Mouse (Mus musculus): ENCODE measurements at regions not wholly inside any gene's neighbourhood (a gene's known extent, or its start where the extent isn't known, plus 50 kb on each side); places are given as distances from the start of the nearest gene placed in this dataset.

DNA sequence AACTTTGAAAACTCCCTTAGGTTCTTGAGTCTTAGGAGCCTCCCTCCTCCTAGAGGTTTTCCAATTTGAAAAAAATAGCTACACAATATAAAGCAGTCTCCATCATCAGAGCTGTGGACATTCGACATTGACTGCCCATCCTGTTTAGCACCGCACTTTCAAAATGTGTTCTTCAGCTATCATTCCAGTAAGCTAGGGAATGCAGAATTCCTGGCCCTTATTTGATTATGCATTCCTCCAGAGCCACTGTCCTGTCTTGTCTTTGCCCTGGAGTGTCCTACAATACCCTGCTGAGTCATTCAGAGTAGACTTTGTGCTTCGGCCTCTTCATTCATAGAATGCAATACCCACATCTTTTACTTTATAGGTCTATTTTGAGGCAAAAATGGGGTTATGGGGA lies 267.0 kb upstream of the Hnrnpa3 start:
- Histone ChIP-seq H3K27me3 (replicated peaks) (no peaks in the 10 kb centered on the region), H3K36me3 (no peaks in the 10 kb centered on the region), H3K4me1 (no peaks in the 10 kb centered on the region), H3K9me3 (no peaks in the 10 kb centered on the region), H3K27ac (no peak overlapping the region), H3K4me2 (replicated peaks) (no peak overlapping the region), H3K9ac (no peak overlapping the region), H3K4me3 (no peak overlapping the region)
- 84% methylated on average over 3 of the region's 3 CpGs for WGBS
- no peak for ATAC-seq (ENCODE audit: low FRiP score, low read depth)

GRCm38 (mm10) chr2:75394928-75395673 lies 264.0 kb upstream of the Hnrnpa3 start:
- Histone ChIP-seq H3K4me2 (replicated peaks) (no peak overlapping the region), H3K4me1 (no peaks in the 10 kb centered on the region), H3K9ac (no peak overlapping the region), H3K36me3 (no peaks in the 10 kb centered on the region), H3K27ac (no peak overlapping the region), H3K4me3 (no peak overlapping the region), H3K9me3 (no peaks in the 10 kb centered on the region), H3K27me3 (replicated peaks) (no peaks in the 10 kb centered on the region)
- no peak for ATAC-seq (ENCODE audit: low FRiP score, low read depth)
- 69% methylated on average over 6 of the region's 6 CpGs for WGBS

DNA sequence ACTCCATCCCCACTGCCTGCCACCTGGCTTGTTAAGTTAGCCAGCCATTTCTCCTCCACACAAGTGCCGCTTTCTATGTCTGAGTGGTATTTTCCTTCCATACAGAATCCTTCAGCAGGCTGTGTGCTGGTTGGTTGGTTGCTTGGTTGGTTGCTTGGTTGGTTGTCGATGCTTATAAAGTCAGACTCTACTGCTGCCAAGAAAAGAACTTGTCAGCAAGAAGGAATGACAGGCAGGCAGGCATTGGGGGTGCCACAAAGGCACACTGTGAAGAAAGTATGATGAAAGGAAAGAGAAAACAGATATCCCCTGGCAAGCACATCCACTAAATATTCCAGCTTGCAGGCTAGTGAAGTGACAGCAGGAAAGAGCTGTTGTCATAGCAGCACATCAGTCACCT lies 263.0 kb upstream of the Hnrnpa3 start:
- no peak for ATAC-seq (ENCODE audit: low FRiP score, low read depth)
- H3K27me3 ChIP-seq (replicated peaks): no peaks in the 10 kb centered on the region
- no peaks in the 10 kb centered on the region for H3K9me3 ChIP-seq
- H3K9ac ChIP-seq: no peak overlapping the region
- no peak overlapping the region for H3K4me2 ChIP-seq (replicated peaks)
- no peaks in the 10 kb centered on the region for H3K4me1 ChIP-seq
- H3K36me3 ChIP-seq: no peaks in the 10 kb centered on the region
- no peak overlapping the region for H3K4me3 ChIP-seq
- WGBS: 87% methylated on average over 2 of the region's 2 CpGs
- H3K27ac ChIP-seq: no peak overlapping the region

GRCm38 (mm10) chr2:75400291-75400870 lies 258.7 kb upstream of the Hnrnpa3 start:
- 82% methylated on average over 7 of the region's 7 CpGs for WGBS
- no peaks in the 10 kb centered on the region for H3K36me3 ChIP-seq
- no peak overlapping the region for H3K4me3 ChIP-seq
- H3K4me2 ChIP-seq (replicated peaks): no peak overlapping the region
- no peaks in the 10 kb centered on the region for H3K9me3 ChIP-seq
- H3K9ac ChIP-seq: no peak overlapping the region
- no peak overlapping the region for H3K27ac ChIP-seq
- ATAC-seq (ENCODE audit: low FRiP score, low read depth): no peak
- H3K27me3 ChIP-seq (replicated peaks): no peaks in the 10 kb centered on the region
- no peaks in the 10 kb centered on the region for H3K4me1 ChIP-seq

DNA sequence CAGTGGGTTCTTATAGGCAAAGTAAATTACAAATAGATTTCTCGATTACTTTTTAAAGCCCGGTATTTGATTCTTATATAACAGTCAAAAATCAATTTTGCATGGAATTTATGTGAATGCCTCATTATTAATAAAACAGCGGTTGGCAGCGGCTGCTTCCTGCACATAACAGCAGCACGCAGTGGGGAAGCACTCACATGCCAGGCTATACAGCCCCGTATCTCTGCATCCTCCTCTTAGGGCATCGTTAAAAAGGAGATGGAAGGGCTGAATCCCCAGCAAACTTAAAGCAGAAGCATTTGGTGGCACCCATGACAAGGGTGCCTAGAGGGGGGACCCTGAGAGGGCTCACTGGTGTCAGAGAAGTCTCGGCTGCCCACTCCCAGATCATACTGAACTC lies 255.3 kb upstream of the Hnrnpa3 start:
- H3K27me3 ChIP-seq (replicated peaks): no peaks in the 10 kb centered on the region
- H3K4me3 ChIP-seq: no peak overlapping the region
- no peak overlapping the region for H3K4me2 ChIP-seq (replicated peaks)
- no peak for ATAC-seq (ENCODE audit: low FRiP score, low read depth)
- 78% methylated on average over 8 of the region's 8 CpGs for WGBS
- H3K4me1 ChIP-seq: peaks cover 5% of the 10 kb centered on the region; the same call in 1 of the 2 replicates
- H3K27ac ChIP-seq: no peak overlapping the region
- no peaks in the 10 kb centered on the region for H3K9me3 ChIP-seq
- no peaks in the 10 kb centered on the region for H3K36me3 ChIP-seq
- H3K9ac ChIP-seq: no peak overlapping the region

DNA sequence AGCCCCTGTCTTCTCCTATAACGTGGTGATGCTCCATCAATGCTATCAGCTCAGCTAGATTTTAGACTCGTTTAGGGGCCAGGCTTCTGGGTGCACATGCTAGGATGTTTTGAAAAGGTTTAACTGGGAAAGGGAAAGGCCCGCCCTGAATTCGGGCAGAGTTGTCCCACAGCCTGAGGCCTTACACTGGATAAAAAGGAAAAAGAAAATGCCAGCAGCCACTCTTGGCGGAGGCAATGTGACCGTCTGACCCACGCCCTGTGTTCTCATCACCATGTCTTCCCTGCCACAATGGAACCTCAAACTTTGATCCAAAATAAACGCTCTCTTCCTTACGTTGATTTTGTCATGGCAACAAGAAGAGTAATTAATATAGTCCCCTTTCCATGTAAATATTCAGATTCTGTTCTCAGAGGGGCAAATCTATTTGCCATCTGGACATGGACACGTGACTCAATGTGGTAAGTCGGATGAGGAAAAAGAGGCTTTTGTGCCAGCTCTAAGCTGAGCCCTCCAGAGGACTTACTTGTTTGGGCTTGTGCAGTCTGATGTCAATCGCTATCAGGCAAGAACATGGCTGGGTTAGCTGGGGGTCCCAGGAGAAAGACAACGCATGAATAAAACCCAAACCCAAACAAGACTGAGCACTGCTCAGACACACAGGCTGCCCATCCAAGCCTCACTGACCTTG lies 253.4 kb upstream of the Hnrnpa3 start:
- Histone ChIP-seq H3K9ac (no peak overlapping the region), H3K9me3 (no peaks in the 10 kb centered on the region), H3K4me2 (replicated peaks) (no peak overlapping the region), H3K36me3 (no peaks in the 10 kb centered on the region), H3K27ac (no peak overlapping the region), H3K4me3 (no peak overlapping the region), H3K27me3 (replicated peaks) (no peaks in the 10 kb centered on the region), H3K4me1 (peaks cover 5% of the 10 kb centered on the region; the same call in 1 of the 2 replicates)
- ATAC-seq (ENCODE audit: low FRiP score, low read depth): no peak
- WGBS: 75% methylated on average over 13 of the region's 13 CpGs

GRCm38 (mm10) chr2:75406721-75407455 lies 252.2 kb upstream of the Hnrnpa3 start:
- Histone ChIP-seq H3K9me3 (no peaks in the 10 kb centered on the region), H3K9ac (no peak overlapping the region), H3K36me3 (no peaks in the 10 kb centered on the region), H3K4me2 (replicated peaks) (no peak overlapping the region), H3K27ac (no peak overlapping the region), H3K4me3 (no peak overlapping the region), H3K27me3 (replicated peaks) (no peaks in the 10 kb centered on the region), H3K4me1 (peaks cover 5% of the 10 kb centered on the region; the same call in 1 of the 2 replicates)
- ATAC-seq (ENCODE audit: low FRiP score, low read depth): no peak
- 66% methylated on average over 6 of the region's 6 CpGs for WGBS

- 74% methylated on average over 4 of the region's 4 CpGs for WGBS
- no peak overlapping the region for H3K27ac ChIP-seq
Observed at GRCm38 (mm10) chr2:75407560-75407959, 251.5 kb upstream of the Hnrnpa3 start.

DNA sequence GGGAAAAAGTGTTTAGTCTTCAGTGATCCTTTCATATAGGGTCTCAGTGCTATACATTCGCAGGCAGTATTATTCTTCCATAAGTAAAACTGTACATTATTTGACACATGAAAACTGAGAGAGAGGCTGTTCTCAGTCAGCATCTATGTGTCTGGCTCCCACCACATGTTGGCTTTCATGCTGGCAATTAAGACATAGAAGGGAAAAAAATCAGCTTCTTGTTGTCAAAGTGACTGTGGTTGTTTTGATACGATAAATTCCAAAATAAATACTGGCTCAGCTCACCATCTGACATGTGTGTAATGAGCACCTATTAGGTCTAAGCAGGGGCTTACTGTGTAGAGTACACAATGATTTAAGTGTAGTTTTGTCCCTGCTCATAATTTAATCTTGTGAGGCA lies 251.0 kb upstream of the Hnrnpa3 start:
- ATAC-seq (ENCODE audit: low FRiP score, low read depth): no peak
- H3K4me2 ChIP-seq (replicated peaks): no peak overlapping the region
- H3K9me3 ChIP-seq: no peaks in the 10 kb centered on the region
- no peak overlapping the region for H3K9ac ChIP-seq
- WGBS: 93% methylated on average over 2 of the region's 2 CpGs
- H3K4me3 ChIP-seq: no peak overlapping the region
- H3K27ac ChIP-seq: no peak overlapping the region
- peaks cover 5% of the 10 kb centered on the region; the same call in 1 of the 2 replicates for H3K4me1 ChIP-seq
- no peaks in the 10 kb centered on the region for H3K36me3 ChIP-seq
- H3K27me3 ChIP-seq (replicated peaks): no peaks in the 10 kb centered on the region

More at GRCm38 (mm10) chr2:75407560-75407959, 251.5 kb upstream of the Hnrnpa3 start:
- no peaks in the 10 kb centered on the region for H3K9me3 ChIP-seq
- peaks cover 5% of the 10 kb centered on the region; the same call in 1 of the 2 replicates for H3K4me1 ChIP-seq
- H3K36me3 ChIP-seq: no peaks in the 10 kb centered on the region
- H3K27me3 ChIP-seq (replicated peaks): no peaks in the 10 kb centered on the region
- no peak overlapping the region for H3K4me3 ChIP-seq
- H3K4me2 ChIP-seq (replicated peaks): no peak overlapping the region
- no peak overlapping the region for H3K9ac ChIP-seq
- no peak for ATAC-seq (ENCODE audit: low FRiP score, low read depth)

GRCm38 (mm10) chr2:75409806-75410205 lies 249.3 kb upstream of the Hnrnpa3 start:
- H3K4me2 ChIP-seq (replicated peaks): no peak overlapping the region
- no peak for ATAC-seq (ENCODE audit: low FRiP score, low read depth)
- WGBS: 90% methylated on average over 7 of the region's 7 CpGs

GRCm38 (mm10) chr2:75412735-75413134 lies 246.3 kb upstream of the Hnrnpa3 start:
- Histone ChIP-seq H3K27me3 (replicated peaks) (no peaks in the 10 kb centered on the region), H3K9me3 (no peaks in the 10 kb centered on the region), H3K4me1 (no peaks in the 10 kb centered on the region), H3K36me3 (no peaks in the 10 kb centered on the region), H3K4me2 (replicated peaks) (no peak overlapping the region), H3K27ac (no peak overlapping the region), H3K9ac (no peak overlapping the region), H3K4me3 (no peak overlapping the region)
- 96% methylated on average over 5 of the region's 5 CpGs for WGBS
- no peak for ATAC-seq (ENCODE audit: low FRiP score, low read depth)

More at GRCm38 (mm10) chr2:75409806-75410205, 249.3 kb upstream of the Hnrnpa3 start:
- no peaks in the 10 kb centered on the region for H3K27me3 ChIP-seq (replicated peaks)
- no peaks in the 10 kb centered on the region for H3K36me3 ChIP-seq
- no peak overlapping the region for H3K27ac ChIP-seq
- H3K9ac ChIP-seq: no peak overlapping the region
- peaks cover 5% of the 10 kb centered on the region; the same call in 1 of the 2 replicates for H3K4me1 ChIP-seq
- no peak overlapping the region for H3K4me3 ChIP-seq
- no peaks in the 10 kb centered on the region for H3K9me3 ChIP-seq

GRCm38 (mm10) chr2:75418689-75419088 lies 240.4 kb upstream of the Hnrnpa3 start:
- H3K27ac ChIP-seq: no peak overlapping the region
- H3K9ac ChIP-seq: no peak overlapping the region
- H3K27me3 ChIP-seq (replicated peaks): no peaks in the 10 kb centered on the region
- 83% methylated on average over 2 of the region's 2 CpGs for WGBS
- H3K4me2 ChIP-seq (replicated peaks): no peak overlapping the region
- no peak overlapping the region for H3K4me3 ChIP-seq
- ATAC-seq (ENCODE audit: low FRiP score, low read depth): no peak
- no peaks in the 10 kb centered on the region for H3K9me3 ChIP-seq
- H3K4me1 ChIP-seq: peaks cover 9% of the 10 kb centered on the region
- H3K36me3 ChIP-seq: no peaks in the 10 kb centered on the region

All from neural tube, embryonic 12.5 days (tissue).